Mouse (Mus musculus) hindbrain, embryonic 15.5 days (tissue): Measurements from ENCODE around the gene Glp2r. TPM values are rescaled to one million over a fixed set of nuclear protein-coding genes. Genes with fewer than 3 reads are reported as not detected.

Experiments used
- ATAC-seq: fragments of 200-750 bp; cut with Nextera tagmentation; 2 replicates; pipeline ENCODE4 v1.8.0; 2017; ENCODE audit warnings: low read depth, moderate number of reproducible peaks, moderate TSS enrichment; ENCODE audit not compliant: low FRiP score
- H3K27ac ChIP-seq: fragments of 300-500 bp; sonication (generic); replicated peaks from 2 replicates; pipeline ENCODE4 v1.5.1; 2015; ENCODE audit warnings: mild to moderate bottlenecking, inconsistent platforms
- H3K27me3 ChIP-seq: fragments of 300-500 bp; sonication (generic); 2 replicates; pipeline ENCODE4 v1.6.1; 2015; ENCODE audit warnings: control low read depth, inconsistent platforms
- H3K36me3 ChIP-seq: fragments of 300-500 bp; sonication (generic); 2 replicates; pipeline ENCODE4 v1.6.1; 2015; ENCODE audit warnings: control low read depth, inconsistent platforms
- H3K4me1 ChIP-seq: fragments of 300-500 bp; sonication (generic); replicated peaks from 2 replicates; pipeline ENCODE4 v1.6.1; 2015; ENCODE audit warnings: control low read depth, inconsistent platforms
- H3K4me2 ChIP-seq: fragments of 300-500 bp; sonication (generic); 2 replicates; pipeline ENCODE4 v1.6.1; 2015; ENCODE audit warnings: moderate library complexity, mild to moderate bottlenecking, inconsistent platforms
- H3K4me3 ChIP-seq: fragments of 300-500 bp; sonication (generic); 2 replicates; pipeline ENCODE4 v1.5.1; 2015; ENCODE audit warnings: mild to moderate bottlenecking, inconsistent platforms
- H3K9ac ChIP-seq: fragments of 300-500 bp; sonication (generic); 2 replicates; pipeline ENCODE4 v1.6.1; 2015; ENCODE audit warnings: inconsistent platforms
- H3K9me3 ChIP-seq: fragments of 300-500 bp; sonication (generic); 2 replicates; pipeline ENCODE4 v1.6.1; 2016; ENCODE audit warnings: control low read depth, inconsistent platforms
- WGBS: fragments of 180-500 bp; shearing (Covaris S2); methylation state at CpG from one replicate; pipeline ENCODE4 v1.1.7; 2015; 5-methylcytosine and 5-hydroxymethylcytosine counted together
- polyA plus RNA-seq: library from polyadenylated mRNA; unstranded; fragments of >200 nt; fragmentation: Nextera tagmentation; extraction: Ambion mirVana; gene quantifications from 2 replicates; pipeline ENCODE4 v1.2.1, GENCODE M21; 2015

Gene Glp2r
- polyA plus RNA-seq, 1 experiment from 2014 or later: 0.03 TPM

DNA sequence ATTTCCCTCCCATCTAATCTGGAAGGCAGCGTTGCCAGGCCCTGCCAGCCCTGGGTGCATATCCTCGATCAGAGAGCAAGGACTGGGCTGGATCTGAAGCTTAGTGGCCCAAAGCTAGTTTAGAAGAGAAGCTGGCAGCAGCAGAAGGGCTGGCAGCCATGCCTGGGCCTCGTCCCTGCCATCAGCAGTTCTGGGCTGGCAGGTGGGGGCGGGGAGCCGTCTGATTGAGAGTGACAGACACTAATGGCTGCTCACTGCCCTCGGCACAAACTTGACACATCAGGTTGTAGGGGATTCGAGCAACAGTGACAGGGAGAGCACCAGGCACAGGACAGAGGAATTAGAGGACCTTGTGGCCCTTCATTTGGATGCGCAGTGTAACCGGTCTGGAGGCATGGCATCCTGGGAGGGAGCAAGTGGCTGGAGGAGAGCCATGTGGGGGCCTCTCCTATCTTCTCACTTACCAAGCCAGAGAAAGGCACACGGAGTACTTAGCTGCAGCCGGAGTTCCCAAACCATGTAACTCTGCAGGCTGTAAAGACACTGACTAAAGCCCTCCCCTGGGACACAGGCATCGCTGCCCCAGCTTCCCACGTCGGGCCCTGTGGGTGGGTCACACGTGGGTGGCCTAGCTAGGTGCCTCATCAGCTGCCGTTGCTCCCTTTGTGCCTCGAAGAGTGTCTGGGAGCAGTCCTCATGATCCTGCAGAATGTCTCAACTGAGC, 115.6 kb downstream of the Glp2r start:
- 57% methylated on average over 17 of the region's 17 CpGs for WGBS
- Histone ChIP-seq H3K36me3 (no peaks in the 10 kb centered on the region), H3K9ac (no peak overlapping the region), H3K4me2 (no peak overlapping the region), H3K4me1 (peaks cover 25% of the 10 kb centered on the region), H3K27me3 (no peaks in the 10 kb centered on the region), H3K9me3 (no peaks in the 10 kb centered on the region), H3K4me3 (no peak overlapping the region), H3K27ac (no peak overlapping the region)
- no peak for ATAC-seq

DNA sequence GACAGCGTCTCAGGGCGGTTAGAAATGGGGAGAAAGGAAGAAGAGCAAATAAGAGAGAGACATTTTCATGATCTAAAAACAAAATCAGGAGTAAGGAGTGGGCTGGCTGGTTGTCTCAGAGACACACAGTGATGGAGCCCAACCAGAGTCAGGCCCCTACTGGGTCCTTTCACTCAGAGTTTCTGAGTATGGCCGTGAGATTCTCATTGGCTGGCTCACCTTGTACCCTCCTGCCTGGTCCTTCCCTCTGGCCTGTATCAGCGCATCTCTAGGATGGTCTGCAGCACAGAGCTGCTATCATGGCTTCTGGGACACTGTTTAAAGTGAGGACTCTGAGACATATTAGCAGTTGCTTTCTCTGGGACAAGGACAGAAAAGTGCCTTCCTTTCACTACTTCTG, 116.4 kb downstream of the Glp2r start:
- 92% methylated on average over 4 of the region's 4 CpGs for WGBS

DNA sequence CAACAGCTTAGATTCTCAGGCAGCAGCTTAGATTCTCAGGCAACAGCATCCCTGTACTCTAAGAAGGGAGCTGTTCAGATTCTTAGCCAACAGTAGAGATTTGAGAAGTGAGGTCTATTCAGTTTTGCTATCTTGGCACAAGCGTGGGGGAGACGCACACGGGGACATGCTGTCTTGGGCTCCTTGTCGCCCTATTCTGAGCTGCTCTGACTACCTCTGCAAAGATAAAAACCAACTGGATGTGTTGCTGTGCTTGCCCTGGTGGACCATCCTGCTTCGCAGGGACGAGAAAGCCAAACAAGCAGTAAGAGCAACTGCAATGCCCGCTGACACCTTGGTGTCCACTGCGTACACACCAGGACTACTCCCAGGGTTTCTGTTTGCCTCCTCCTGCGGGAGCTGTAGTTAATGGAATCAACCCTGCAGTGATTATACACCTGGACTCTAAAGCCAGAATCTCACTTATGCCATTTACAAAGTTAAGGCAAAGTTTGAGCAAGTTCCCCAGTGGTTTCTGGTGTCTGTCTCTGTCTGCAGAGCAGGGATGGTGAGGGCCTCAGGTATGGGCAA, 117.3 kb downstream of the Glp2r start:
- no peaks in the 10 kb centered on the region for H3K36me3 ChIP-seq
- H3K9me3 ChIP-seq: no peaks in the 10 kb centered on the region
- WGBS: 93% methylated on average over 9 of the region's 9 CpGs
- peaks cover 25% of the 10 kb centered on the region for H3K4me1 ChIP-seq
- H3K9ac ChIP-seq: no peak overlapping the region
- no peak overlapping the region for H3K4me2 ChIP-seq
- no peak overlapping the region for H3K27ac ChIP-seq
- ATAC-seq: no peak
- H3K4me3 ChIP-seq: no peak overlapping the region
- no peaks in the 10 kb centered on the region for H3K27me3 ChIP-seq

More for the DNA sequence above, 116.4 kb downstream of the Glp2r start:
- Histone ChIP-seq H3K27ac (no peak overlapping the region), H3K36me3 (no peaks in the 10 kb centered on the region), H3K4me3 (no peak overlapping the region), H3K4me2 (no peak overlapping the region), H3K9me3 (no peaks in the 10 kb centered on the region), H3K4me1 (peaks cover 25% of the 10 kb centered on the region), H3K27me3 (no peaks in the 10 kb centered on the region), H3K9ac (no peak overlapping the region)
- ATAC-seq: no peak

DNA sequence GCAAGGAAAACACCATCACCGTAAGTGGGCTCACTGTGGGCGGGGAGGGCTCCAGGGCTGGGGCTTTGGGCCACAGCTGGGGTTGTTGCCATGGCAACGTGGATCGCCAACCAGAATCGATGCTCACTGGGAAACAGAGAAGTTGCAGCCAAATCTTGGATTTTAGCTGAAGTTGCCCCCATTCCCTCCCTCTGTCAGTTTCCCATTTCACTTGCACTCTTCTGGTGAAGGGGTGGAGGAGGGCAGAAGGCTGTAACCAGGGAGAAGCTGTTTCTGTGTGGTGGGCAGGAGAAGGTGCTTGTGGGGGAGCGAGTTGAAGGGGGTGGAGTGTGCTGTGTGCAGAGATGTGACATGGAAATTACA, 118.1 kb downstream of the Glp2r start:
- Histone ChIP-seq H3K36me3 (no peaks in the 10 kb centered on the region), H3K4me3 (peak overlapping the region; percentile 7; the same call in 1 of the 2 replicates), H3K4me1 (peaks cover 25% of the 10 kb centered on the region), H3K9ac (no peak overlapping the region), H3K9me3 (no peaks in the 10 kb centered on the region), H3K4me2 (peak overlapping the region; percentile 22), H3K27me3 (no peaks in the 10 kb centered on the region), H3K27ac (no peak overlapping the region)
- ATAC-seq: no peak
- 22% methylated on average over 6 of the region's 6 CpGs for WGBS

DNA sequence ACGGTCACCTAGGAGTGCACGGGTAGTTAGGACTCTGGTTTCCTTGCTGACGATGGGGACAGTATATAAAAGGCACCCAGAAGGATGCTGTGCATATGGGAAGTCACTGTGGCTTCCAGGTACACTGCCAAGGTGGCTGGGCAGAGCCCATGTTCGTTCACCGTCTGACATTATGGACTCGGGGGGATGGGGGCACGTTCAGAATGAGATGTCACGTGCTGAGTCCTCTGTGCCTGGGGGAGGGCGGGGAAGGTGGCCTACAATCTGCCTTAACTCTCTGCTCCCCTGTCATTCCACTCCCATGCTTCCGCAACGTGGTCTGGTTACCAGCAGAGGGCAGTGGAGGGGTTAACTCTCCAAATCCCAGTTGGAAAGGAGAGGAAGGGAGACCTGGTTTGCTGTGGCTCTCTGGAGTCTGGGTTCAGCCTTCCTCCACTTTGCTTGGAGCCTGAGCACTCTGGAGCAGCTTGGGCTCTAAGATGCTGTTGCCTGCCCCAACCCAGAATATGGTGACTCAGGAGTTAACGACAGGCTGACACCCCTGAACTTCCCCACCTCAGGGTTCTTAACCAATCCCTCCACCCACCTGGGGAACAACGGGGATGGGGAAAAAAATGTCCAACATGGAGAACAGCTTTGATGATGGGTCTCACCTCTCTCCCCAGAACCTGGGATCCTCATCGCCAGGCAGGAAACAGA, 118.6 kb downstream of the Glp2r start:
- Histone ChIP-seq H3K4me3 (peak overlapping the region; percentile 7; the same call in 1 of the 2 replicates), H3K36me3 (no peaks in the 10 kb centered on the region), H3K9ac (no peak overlapping the region), H3K27ac (no peak overlapping the region), H3K27me3 (no peaks in the 10 kb centered on the region), H3K4me2 (peak overlapping the region; percentile 22), H3K4me1 (peaks cover 22% of the 10 kb centered on the region), H3K9me3 (no peaks in the 10 kb centered on the region)
- WGBS: 13% methylated on average over 14 of the region's 14 CpGs
- ATAC-seq: no peak

DNA sequence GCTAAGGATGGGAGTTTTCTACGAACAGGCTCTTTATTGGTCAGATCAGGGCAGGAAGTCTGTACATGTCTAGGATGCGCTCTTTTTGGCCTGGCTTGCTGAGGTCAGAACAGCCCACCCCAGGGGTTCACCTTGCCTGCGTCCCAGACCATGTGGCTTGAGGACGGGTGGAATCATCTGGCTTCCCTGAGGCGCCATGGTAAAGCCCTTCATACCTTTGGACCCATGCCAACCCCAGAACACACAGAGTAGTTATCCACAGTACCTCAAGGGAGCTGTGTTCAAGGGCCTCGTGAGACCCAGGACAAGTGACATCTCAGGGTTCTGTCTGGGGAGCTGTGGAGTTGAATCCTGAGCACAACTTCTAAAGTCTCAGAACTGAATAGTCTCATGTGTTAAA, 119.2 kb downstream of the Glp2r start:
- WGBS: 71% methylated on average over 6 of the region's 6 CpGs
- no peaks in the 10 kb centered on the region for H3K27me3 ChIP-seq
- no peak for ATAC-seq
- H3K27ac ChIP-seq: no peak overlapping the region
- H3K9ac ChIP-seq: no peak overlapping the region
- no peaks in the 10 kb centered on the region for H3K9me3 ChIP-seq
- no peak overlapping the region for H3K4me3 ChIP-seq
- H3K4me2 ChIP-seq: no peak overlapping the region; the same call in 1 of the 2 replicates
- peaks cover 21% of the 10 kb centered on the region for H3K4me1 ChIP-seq
- H3K36me3 ChIP-seq: no peaks in the 10 kb centered on the region

DNA sequence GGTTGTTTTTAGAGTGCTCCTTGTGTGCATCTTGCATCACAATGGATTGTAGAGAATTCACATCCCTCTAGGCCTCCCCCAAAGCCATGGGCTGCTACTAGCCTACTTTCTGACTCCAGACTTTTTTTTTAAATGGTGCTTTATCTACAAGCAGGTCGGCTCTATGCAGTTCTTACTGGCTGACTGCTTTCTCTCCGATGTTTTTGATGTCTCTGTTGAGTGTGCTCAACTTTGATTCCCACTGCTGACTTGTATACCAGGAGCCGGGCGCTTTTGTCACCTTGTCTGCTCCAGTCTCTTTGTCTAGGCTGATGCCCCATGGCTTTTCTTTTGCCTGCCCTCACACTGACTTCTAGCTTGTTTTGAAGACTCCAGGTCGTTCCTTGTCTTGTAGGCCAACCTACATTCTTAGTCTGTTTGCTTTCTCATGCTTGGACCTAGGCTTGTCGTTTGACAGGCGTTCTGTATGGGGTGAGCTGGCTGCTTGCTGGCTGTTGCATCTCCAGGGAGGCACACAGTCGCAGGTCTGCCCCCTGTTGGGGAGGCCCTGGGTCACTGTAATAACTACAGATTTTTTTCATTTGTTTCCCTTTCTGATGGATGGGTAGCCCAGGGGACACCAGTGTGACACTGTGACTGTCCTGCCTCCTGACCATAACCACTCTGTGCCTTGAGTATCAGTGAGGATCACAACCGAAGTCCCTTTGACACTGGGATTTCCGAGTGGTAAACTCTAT, 120.8 kb downstream of the Glp2r start:
- 46% methylated on average over 10 of the region's 10 CpGs for WGBS
- no peak overlapping the region for H3K4me3 ChIP-seq
- no peak overlapping the region for H3K4me2 ChIP-seq
- no peak overlapping the region for H3K27ac ChIP-seq
- peaks cover 15% of the 10 kb centered on the region for H3K4me1 ChIP-seq
- H3K36me3 ChIP-seq: no peaks in the 10 kb centered on the region
- H3K27me3 ChIP-seq: no peaks in the 10 kb centered on the region
- ATAC-seq: no peak
- no peak overlapping the region for H3K9ac ChIP-seq
- H3K9me3 ChIP-seq: no peaks in the 10 kb centered on the region

DNA sequence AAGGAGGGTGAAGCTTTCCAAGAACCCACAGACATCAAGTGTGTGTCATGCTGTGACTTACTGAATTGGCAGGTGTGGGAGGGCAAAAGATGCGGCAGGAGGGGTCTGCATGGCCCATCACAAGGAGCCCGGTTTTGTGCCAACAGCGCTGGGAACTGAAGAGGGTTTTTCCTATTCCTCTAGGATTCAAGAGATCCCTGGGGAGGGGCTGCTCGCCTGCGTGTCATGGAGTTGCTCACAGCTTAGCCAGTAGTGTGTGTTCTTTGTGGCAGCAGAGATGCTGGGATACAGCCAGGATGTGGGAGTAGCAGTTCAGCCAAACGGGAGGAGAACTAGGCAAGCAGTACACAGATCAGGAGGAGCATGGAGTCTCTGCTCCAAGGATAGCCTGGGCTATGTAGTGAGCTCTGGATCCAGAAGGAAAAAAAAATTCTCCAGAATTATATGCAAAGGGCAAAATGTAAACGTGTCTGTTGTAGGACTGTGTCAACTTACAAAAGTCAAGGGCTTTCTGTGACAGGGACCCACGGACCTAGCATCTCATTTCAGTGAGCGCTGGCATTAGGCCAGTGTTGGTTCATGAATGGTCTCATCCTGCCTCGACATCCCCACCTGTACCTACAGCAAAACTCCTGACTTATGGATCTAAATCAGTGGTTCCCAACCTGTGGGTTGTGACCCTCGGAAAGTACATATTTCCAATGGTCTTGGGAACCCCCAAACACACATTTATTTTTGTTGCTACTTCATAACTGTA, 122.1 kb downstream of the Glp2r start:
- no peak overlapping the region for H3K4me2 ChIP-seq
- H3K27me3 ChIP-seq: no peaks in the 10 kb centered on the region
- H3K36me3 ChIP-seq: no peaks in the 10 kb centered on the region
- ATAC-seq: no peak
- no peak overlapping the region for H3K4me3 ChIP-seq
- H3K9me3 ChIP-seq: no peaks in the 10 kb centered on the region
- H3K4me1 ChIP-seq: peaks cover 13% of the 10 kb centered on the region
- no peak overlapping the region for H3K9ac ChIP-seq
- 71% methylated on average over 11 of the region's 11 CpGs for WGBS
- no peak overlapping the region for H3K27ac ChIP-seq

DNA sequence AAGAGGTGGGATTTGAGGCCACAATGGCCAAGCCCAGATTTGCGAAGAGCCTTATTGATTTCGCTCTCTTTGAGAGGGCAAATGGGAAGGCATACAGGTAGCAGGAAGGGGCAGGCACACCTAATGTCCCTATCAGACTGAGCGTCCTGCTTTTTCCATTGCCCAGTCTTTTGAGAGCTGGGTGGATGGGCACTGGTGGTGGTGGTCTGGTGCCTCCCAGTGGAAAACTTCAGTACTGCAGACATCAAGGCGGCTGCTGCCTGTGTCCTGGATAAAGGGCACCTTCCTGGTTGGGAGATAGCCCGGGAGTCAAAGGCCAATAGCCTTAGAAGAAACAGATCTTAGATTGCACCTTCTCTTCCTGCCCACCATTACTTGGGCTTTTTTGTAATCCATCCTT, 123.2 kb downstream of the Glp2r start:
- peak; percentile 49; the same call in 1 of the 2 replicates for ATAC-seq
- H3K27me3 ChIP-seq: no peaks in the 10 kb centered on the region
- H3K9me3 ChIP-seq: no peaks in the 10 kb centered on the region
- H3K9ac ChIP-seq: no peak overlapping the region
- H3K4me1 ChIP-seq: peaks cover 7% of the 10 kb centered on the region
- H3K4me2 ChIP-seq: no peak overlapping the region
- no peaks in the 10 kb centered on the region for H3K36me3 ChIP-seq
- H3K4me3 ChIP-seq: no peak overlapping the region
- H3K27ac ChIP-seq: no peak overlapping the region
- WGBS: 29% methylated on average over 5 of the region's 5 CpGs

DNA sequence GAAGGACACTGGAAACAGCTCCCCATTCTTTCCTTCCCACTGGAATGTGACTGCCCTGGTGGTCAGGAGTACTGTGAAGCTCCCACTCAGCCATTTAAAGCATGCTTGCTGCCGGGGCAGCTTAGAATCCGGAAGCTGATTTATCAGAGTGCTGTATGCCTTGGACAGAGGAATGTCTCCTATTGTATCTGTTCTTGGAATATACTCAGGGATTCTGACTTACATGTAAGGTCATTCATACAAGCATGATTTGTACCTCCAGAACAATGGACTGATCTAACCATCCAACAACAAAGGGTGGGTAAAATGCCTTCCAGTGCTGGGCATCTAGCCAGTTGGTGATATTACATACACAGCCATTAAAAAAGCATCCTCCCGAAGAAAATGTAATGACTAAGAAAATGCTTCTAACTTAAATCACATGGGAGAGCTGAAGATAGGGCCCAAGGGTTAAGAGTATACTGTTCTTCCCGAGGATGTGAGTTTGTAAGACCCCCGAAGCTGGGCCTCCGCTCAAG, 126.3 kb downstream of the Glp2r start:
- no peaks in the 10 kb centered on the region for H3K27me3 ChIP-seq
- H3K27ac ChIP-seq: no peak overlapping the region
- 78% methylated on average over 6 of the region's 6 CpGs for WGBS
- no peak overlapping the region for H3K9ac ChIP-seq
- no peaks in the 10 kb centered on the region for H3K36me3 ChIP-seq
- no peaks in the 10 kb centered on the region for H3K4me1 ChIP-seq
- H3K4me3 ChIP-seq: no peak overlapping the region
- ATAC-seq: no peak
- H3K4me2 ChIP-seq: no peak overlapping the region
- H3K9me3 ChIP-seq: no peaks in the 10 kb centered on the region

DNA sequence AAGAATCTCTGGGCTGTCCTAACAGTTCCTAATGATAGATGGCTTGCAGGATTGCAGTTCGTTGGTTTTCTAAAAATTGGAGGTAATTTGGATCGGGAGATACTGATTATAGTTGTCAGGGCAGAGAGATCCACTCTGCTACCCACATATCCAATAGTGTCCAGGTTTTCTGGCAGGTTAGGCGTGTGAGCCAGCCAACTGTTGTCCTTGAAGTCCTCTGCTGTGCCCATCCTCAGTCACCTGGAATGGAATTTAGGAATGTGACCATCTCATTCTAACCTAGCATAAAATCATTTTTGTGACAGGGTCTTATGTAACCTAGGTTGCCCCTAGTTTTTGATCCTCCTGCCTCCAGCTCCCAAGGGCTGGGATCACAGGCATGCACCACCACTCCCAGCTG, 127.5 kb downstream of the Glp2r start:
- no peak for ATAC-seq
- Histone ChIP-seq H3K4me2 (no peak overlapping the region), H3K36me3 (no peaks in the 10 kb centered on the region), H3K27ac (no peak overlapping the region), H3K9me3 (no peaks in the 10 kb centered on the region), H3K4me3 (no peak overlapping the region), H3K4me1 (no peaks in the 10 kb centered on the region), H3K9ac (no peak overlapping the region), H3K27me3 (no peaks in the 10 kb centered on the region)
- 80% methylated on average over 3 of the region's 3 CpGs for WGBS
